Mouse (Mus musculus) forebrain, embryonic 15.5 days (tissue): ENCODE results near the gene Itm2c. TPM values are rescaled to one million over a fixed set of nuclear protein-coding genes. Genes with fewer than 3 reads are reported as not detected.
A peak's percentile ranks its signal among the peaks of the same experiment; 100 is the strongest.

Experiments used
- ATAC-seq: fragments of 200-750 bp; cut with Nextera tagmentation; replicated peaks from 2 replicates; pipeline ENCODE4 v1.8.0; 2017; ENCODE audit warnings: mild to moderate bottlenecking, moderate TSS enrichment, moderate library complexity
- H3K27ac ChIP-seq: fragments of 300-500 bp; sonication (generic); replicated peaks from 2 replicates; pipeline ENCODE4 v1.5.1; 2015; ENCODE audit warnings: mild to moderate bottlenecking, inconsistent platforms
- H3K27me3 ChIP-seq: fragments of 300-500 bp; sonication (generic); 2 replicates; pipeline ENCODE4 v1.6.1; 2015; ENCODE audit warnings: inconsistent platforms
- H3K36me3 ChIP-seq: fragments of 300-500 bp; sonication (generic); 2 replicates; pipeline ENCODE4 v1.6.1; 2015; ENCODE audit warnings: mild to moderate bottlenecking, inconsistent platforms
- H3K4me1 ChIP-seq: fragments of 300-500 bp; sonication (generic); 2 replicates; pipeline ENCODE4 v1.6.1; 2015; ENCODE audit warnings: inconsistent platforms
- H3K4me2 ChIP-seq: fragments of 300-500 bp; sonication (generic); replicated peaks from 2 replicates; pipeline ENCODE4 v1.6.1; 2015; ENCODE audit warnings: mild to moderate bottlenecking, inconsistent platforms
- H3K4me3 ChIP-seq: fragments of 300-500 bp; sonication (generic); 2 replicates; pipeline ENCODE4 v1.5.1; 2015; ENCODE audit warnings: mild to moderate bottlenecking, inconsistent platforms
- H3K9ac ChIP-seq: fragments of 300-500 bp; sonication (generic); replicated peaks from 2 replicates; pipeline ENCODE4 v1.6.1; 2015; ENCODE audit warnings: mild to moderate bottlenecking, inconsistent platforms
- H3K9me3 ChIP-seq: fragments of 300-500 bp; sonication (generic); 2 replicates; pipeline ENCODE4 v1.6.1; 2016; ENCODE audit warnings: inconsistent platforms
- WGBS: fragments of 180-500 bp; shearing (Covaris S2); methylation state at CpG from one replicate; pipeline ENCODE4 v1.1.7; 2015; ENCODE audit warnings: mixed read lengths; 5-methylcytosine and 5-hydroxymethylcytosine counted together
- polyA plus RNA-seq: library from polyadenylated mRNA; unstranded; fragments of >200 nt; fragmentation: Nextera tagmentation; extraction: Ambion mirVana; gene quantifications from 2 replicates; pipeline ENCODE4 v1.2.1, GENCODE M21; 2015

Itm2c gene
- polyA plus RNA-seq, 1 experiment from 2014 or later: 160 TPM

GRCm38 (mm10) chr1:85922865-85923211 is 28.8 kb downstream of the Itm2c start:
- Histone ChIP-seq H3K4me3 (no peak overlapping the region), H3K4me1 (peaks cover 19% of the 10 kb centered on the region), H3K4me2 (no peak overlapping the region), H3K9me3 (no peaks in the 10 kb centered on the region), H3K36me3 (no peaks in the 10 kb centered on the region), H3K27ac (peak overlapping the region; percentile 35), H3K9ac (no peak overlapping the region), H3K27me3 (no peaks in the 10 kb centered on the region)
- 84% methylated on average over 5 of the region's 5 CpGs for WGBS
- ATAC-seq: no peak

- Histone ChIP-seq H3K9me3 (no peaks in the 10 kb centered on the region), H3K27me3 (no peaks in the 10 kb centered on the region), H3K9ac (no peak overlapping the region), H3K4me3 (no peak overlapping the region), H3K4me1 (peaks cover 34% of the 10 kb centered on the region), H3K27ac (no peak overlapping the region), H3K36me3 (no peaks in the 10 kb centered on the region), H3K4me2 (no peak overlapping the region)
- ATAC-seq: no peak
- 90% methylated on average over 5 of the region's 5 CpGs for WGBS
These were observed 31.1 kb downstream of the Itm2c start for GRCm38 (mm10) chr1:85925183-85925582.

GRCm38 (mm10) chr1:85928057-85928687 is 34.1 kb downstream of the Itm2c start, which contains the start of gene 4933407L21Rik:
TSS of gene 4933407L21Rik (plus strand) at chr1:85928483.
- Histone ChIP-seq H3K9me3 (no peaks in the 10 kb centered on the region), H3K9ac (no peak within 1 kb of the TSS), H3K36me3 (no peaks in the 10 kb centered on the region), H3K27ac (peak within 1 kb of the TSS; percentile 89), H3K4me1 (peaks cover 40% of the 10 kb centered on the region), H3K4me3 (no peak within 1 kb of the TSS), H3K4me2 (no peak within 1 kb of the TSS), H3K27me3 (no peaks in the 10 kb centered on the region)
- ATAC-seq: peak; percentile 93
- 8% methylated on average over 4 of the region's 4 CpGs for WGBS

GRCm38 (mm10) chr1:85928688-85929065 is 34.6 kb downstream of the Itm2c start:
- no peak; the same call in none of the 2 replicates for ATAC-seq
- Histone ChIP-seq H3K4me2 (no peak overlapping the region), H3K9ac (no peak overlapping the region), H3K36me3 (no peaks in the 10 kb centered on the region), H3K27ac (peak overlapping the region; percentile 89), H3K27me3 (no peaks in the 10 kb centered on the region), H3K4me1 (peaks cover 45% of the 10 kb centered on the region), H3K4me3 (no peak overlapping the region), H3K9me3 (no peaks in the 10 kb centered on the region)
- 60% methylated on average over 4 of the region's 4 CpGs for WGBS

GRCm38 (mm10) chr1:85929406-85929805 is 35.3 kb downstream of the Itm2c start:
- Histone ChIP-seq H3K4me1 (peaks cover 52% of the 10 kb centered on the region), H3K9me3 (no peaks in the 10 kb centered on the region), H3K4me3 (no peak overlapping the region), H3K36me3 (no peaks in the 10 kb centered on the region), H3K9ac (no peak overlapping the region), H3K27me3 (no peaks in the 10 kb centered on the region), H3K4me2 (no peak overlapping the region), H3K27ac (peak overlapping the region; percentile 89)
- 86% methylated on average over 6 of the region's 6 CpGs for WGBS
- no peak for ATAC-seq

- Histone ChIP-seq H3K27ac (0 out of 2 replicates have a peak overlapping the region, but pooled peaks have one; percentile 2), H3K4me2 (no peak overlapping the region), H3K9me3 (no peaks in the 10 kb centered on the region), H3K36me3 (no peaks in the 10 kb centered on the region), H3K9ac (no peak overlapping the region), H3K4me1 (peaks cover 58% of the 10 kb centered on the region), H3K27me3 (no peaks in the 10 kb centered on the region), H3K4me3 (no peak overlapping the region)
- WGBS: 75% methylated on average over 5 of the region's 5 CpGs
- no peak for ATAC-seq
These were observed 37.1 kb downstream of the Itm2c start for GRCm38 (mm10) chr1:85931170-85931569.

GRCm38 (mm10) chr1:85933226-85933625 is 39.1 kb downstream of the Itm2c start:
- H3K27me3 ChIP-seq: no peaks in the 10 kb centered on the region
- no peak overlapping the region for H3K9ac ChIP-seq
- ATAC-seq: no peak
- no peak overlapping the region for H3K4me2 ChIP-seq
- 35% methylated on average over 7 of the region's 7 CpGs for WGBS
- H3K9me3 ChIP-seq: no peaks in the 10 kb centered on the region
- peak overlapping the region; percentile 25; the same call in 1 of the 2 replicates for H3K27ac ChIP-seq
- no peaks in the 10 kb centered on the region for H3K36me3 ChIP-seq
- no peak overlapping the region for H3K4me3 ChIP-seq
- H3K4me1 ChIP-seq: peaks cover 52% of the 10 kb centered on the region

GRCm38 (mm10) chr1:85933631-85934465 is 39.8 kb downstream of the Itm2c start:
- Histone ChIP-seq H3K36me3 (no peaks in the 10 kb centered on the region), H3K4me2 (no peak overlapping the region), H3K9ac (no peak overlapping the region), H3K27me3 (no peaks in the 10 kb centered on the region), H3K4me1 (peaks cover 46% of the 10 kb centered on the region), H3K9me3 (no peaks in the 10 kb centered on the region), H3K27ac (peak overlapping the region; percentile 25; the same call in 1 of the 2 replicates), H3K4me3 (no peak overlapping the region)
- ATAC-seq: peak; percentile 47
- 20% methylated on average over 11 of the region's 11 CpGs for WGBS

- H3K9ac ChIP-seq: no peak overlapping the region
- H3K27ac ChIP-seq: 0 out of 2 replicates have a peak overlapping the region, but pooled peaks have one; percentile 25
- H3K4me3 ChIP-seq: no peak overlapping the region
- no peaks in the 10 kb centered on the region for H3K36me3 ChIP-seq
- H3K27me3 ChIP-seq: no peaks in the 10 kb centered on the region
- H3K4me2 ChIP-seq: no peak overlapping the region
- ATAC-seq: no peak
- H3K4me1 ChIP-seq: peaks cover 39% of the 10 kb centered on the region
- 21% methylated on average over 7 of the region's 7 CpGs for WGBS
- no peaks in the 10 kb centered on the region for H3K9me3 ChIP-seq
These were observed 40.5 kb downstream of the Itm2c start for GRCm38 (mm10) chr1:85934560-85934959.

- Histone ChIP-seq H3K27me3 (no peaks in the 10 kb centered on the region), H3K36me3 (no peaks in the 10 kb centered on the region), H3K4me3 (no peak overlapping the region), H3K27ac (no peak overlapping the region), H3K9ac (no peak overlapping the region), H3K4me2 (no peak overlapping the region), H3K9me3 (no peaks in the 10 kb centered on the region), H3K4me1 (peaks cover 41% of the 10 kb centered on the region)
- ATAC-seq: no peak
- WGBS: 52% methylated on average over 8 of the region's 8 CpGs
These were observed 41.2 kb downstream of the Itm2c start for GRCm38 (mm10) chr1:85935148-85935852.

- no peak for ATAC-seq
- 67% methylated on average over 6 of the region's 6 CpGs for WGBS
- Histone ChIP-seq H3K4me3 (no peak overlapping the region), H3K27ac (no peak overlapping the region), H3K9me3 (no peaks in the 10 kb centered on the region), H3K9ac (no peak overlapping the region), H3K4me2 (no peak overlapping the region), H3K4me1 (peaks cover 37% of the 10 kb centered on the region), H3K36me3 (no peaks in the 10 kb centered on the region), H3K27me3 (no peaks in the 10 kb centered on the region)
These were observed 42.2 kb downstream of the Itm2c start for GRCm38 (mm10) chr1:85936265-85936664.

GRCm38 (mm10) chr1:85937323-85937722 is 43.2 kb downstream of the Itm2c start:
- H3K4me2 ChIP-seq: no peak overlapping the region
- no peak overlapping the region for H3K4me3 ChIP-seq
- H3K9ac ChIP-seq: no peak overlapping the region
- 74% methylated on average over 1 of the region's 1 CpGs for WGBS
- H3K36me3 ChIP-seq: no peaks in the 10 kb centered on the region
- no peak overlapping the region for H3K27ac ChIP-seq
- ATAC-seq: no peak
- no peaks in the 10 kb centered on the region for H3K9me3 ChIP-seq
- no peaks in the 10 kb centered on the region for H3K27me3 ChIP-seq
- H3K4me1 ChIP-seq: peaks cover 32% of the 10 kb centered on the region
